Mouse (Mus musculus) telencephalon, adult 2 months (tissue): Measurements from ENCODE around the gene Anks1b.

Experiments used
- DNase-seq: peaks from one replicate; pipeline ENCODE4 v3.0.0-alpha.2; 2011; ENCODE audit warnings: low read depth, low spot score

Anks1b gene

DNA sequence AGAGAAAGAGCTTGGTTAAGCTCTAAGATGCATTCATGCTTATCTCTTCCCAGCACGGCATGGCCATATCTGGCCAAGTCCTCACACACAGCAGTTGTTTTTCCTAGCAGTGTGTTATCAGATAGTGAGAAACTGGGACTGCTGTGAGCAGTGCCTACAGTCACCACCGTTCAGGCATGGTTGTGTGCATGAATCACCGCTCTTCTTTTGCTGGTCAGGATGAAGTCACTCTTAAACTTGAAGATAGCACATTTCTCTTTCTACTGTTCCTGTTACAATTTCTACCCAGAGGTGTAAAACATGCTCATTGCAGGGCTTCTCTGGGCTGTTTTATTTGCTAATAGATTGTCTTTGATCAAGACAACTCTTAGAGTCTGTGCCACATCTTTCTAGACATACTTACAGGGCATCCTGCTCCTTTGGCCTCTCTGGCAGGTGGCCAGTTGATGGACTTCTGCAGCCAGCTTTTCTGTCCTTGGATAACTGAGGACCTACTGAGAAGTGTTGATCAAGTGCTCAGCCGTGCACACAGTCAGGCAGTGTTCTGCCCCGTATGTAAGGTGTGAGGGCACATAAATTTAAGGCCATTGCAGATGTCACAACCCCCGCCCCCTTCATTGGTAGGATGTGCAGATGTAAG lies 296.8 kb downstream of the Anks1b start:
- peak; percentile 35 for DNase-seq

DNA sequence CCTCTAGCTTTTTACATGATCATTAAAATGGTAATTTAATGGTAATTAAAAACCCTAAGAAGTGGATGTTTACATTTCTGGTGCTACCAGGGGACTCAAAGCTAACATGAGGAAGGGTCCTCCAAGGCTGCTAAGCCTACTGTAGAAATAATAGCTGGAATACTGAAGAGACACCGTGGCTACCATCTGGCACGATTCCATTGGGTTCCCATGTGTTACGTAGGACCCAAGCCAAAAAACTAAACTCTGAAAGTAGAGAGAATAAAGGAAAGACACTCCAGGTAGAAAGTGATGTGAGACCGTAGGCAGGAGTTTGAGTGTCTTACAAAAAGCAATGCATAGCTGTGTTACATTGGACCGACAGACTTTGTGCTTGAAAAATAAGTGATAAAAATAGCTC lies 317.1 kb downstream of the Anks1b start:
- DNase-seq = no peak

DNA sequence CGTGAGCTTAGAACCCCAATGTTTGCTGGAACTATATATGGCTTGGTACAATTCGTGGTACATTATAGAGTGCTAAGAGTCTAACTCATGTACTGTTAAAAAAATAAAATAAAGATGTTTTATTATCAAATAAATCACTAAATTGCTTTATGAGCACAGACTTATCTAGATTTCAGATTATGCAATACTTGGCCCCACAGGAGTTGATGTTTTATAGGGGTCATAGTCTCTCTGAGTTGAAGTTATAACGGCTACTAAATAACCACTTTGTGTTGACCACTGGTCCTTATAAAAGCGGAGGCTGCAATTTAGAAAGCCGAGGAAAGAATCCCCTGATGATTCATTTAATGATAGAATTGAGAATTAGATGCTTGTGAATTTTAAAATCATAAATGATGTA lies 323.6 kb downstream of the Anks1b start:
- DNase-seq = no peak

DNA sequence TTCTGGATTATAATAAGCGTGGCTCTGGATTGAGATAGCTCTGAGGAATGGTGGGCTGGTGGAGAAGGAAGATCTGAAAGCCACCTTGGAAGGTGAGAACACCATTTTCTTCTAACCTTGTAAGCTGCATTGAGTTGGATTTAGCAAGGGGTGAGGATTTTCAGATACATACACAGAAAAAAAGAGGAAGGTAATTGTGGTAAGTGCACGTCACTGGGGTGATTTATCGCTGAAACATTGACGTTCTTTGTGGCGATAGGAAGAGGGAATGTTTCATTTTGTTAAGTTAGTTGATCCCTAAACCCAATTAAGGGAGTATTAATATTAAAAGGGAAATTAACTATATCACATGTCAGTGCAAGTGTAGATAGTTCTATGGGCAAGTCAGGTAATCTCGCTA lies 336.7 kb downstream of the Anks1b start:
- DNase-seq = no peak

DNA sequence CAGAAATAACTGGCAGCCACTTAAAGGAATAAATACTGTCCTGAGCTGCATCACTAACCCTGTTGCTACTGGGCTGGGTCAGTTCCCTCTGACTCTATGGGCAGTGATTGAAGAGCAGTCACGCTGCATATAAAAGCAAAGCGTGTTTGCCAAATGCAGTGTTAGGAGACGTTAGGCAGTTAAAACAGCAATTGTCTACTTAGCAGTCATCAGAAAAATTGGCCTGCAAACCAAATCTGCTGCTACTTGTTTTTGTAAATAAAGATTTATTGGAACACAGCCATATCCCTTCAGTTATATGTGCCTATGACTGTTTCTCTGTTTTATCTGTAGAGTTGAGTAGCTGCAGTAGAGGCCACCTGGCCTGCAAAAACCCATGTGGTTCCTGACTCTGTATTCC lies 347.2 kb downstream of the Anks1b start:
- DNase-seq = no peak

DNA sequence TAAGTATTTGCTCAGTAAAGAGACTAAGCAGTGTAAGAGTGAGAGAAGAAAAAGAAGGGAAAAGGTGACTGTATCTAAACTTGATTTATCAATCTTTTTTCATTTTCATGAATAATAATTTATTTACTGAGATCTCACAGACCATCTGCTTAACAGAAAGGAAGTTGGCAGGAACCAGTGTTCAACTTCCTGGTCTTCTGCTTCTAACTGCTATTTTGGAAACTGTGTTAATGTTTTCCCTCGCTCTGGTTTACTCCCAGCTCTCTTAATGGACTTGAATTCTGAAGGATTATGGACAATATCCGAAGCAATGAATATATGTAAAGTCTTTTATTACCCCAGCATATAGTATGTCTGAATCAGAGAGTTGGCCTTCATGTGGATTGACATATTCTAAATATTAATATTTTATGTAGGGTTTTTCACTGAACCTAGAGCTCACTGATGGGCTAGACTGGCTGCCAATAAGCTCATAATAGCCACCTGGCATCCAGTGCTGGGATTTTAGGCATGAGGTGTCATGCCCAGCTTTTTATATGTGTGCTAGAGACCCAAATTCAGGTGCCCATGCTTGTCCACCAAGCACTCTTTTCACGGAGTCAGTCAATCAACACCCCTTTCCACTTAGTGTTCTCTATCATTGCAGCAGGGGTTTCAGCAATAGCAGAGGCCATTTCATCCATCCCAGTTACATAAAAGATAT lies 349.6 kb downstream of the Anks1b start:
- DNase-seq = no peak

DNA sequence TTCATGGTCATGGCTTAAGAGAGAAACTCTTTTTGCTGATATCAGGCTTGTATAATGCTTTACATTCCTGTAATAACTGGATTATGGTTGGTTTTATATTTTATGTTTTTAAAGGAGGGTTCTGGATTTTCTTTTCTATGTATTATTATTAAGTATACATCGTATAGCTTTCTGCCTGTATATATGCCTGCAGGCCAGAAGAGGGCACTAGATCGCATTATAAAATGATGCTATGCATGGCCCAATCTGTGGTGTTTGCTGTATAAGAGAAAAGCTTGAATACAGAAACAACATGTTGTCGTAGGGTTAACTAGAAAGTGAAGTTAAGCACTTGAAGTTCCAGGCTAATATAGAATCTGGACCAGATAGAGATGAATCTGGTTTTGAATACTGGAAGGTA lies 362.0 kb downstream of the Anks1b start:
- no peak for DNase-seq

DNA sequence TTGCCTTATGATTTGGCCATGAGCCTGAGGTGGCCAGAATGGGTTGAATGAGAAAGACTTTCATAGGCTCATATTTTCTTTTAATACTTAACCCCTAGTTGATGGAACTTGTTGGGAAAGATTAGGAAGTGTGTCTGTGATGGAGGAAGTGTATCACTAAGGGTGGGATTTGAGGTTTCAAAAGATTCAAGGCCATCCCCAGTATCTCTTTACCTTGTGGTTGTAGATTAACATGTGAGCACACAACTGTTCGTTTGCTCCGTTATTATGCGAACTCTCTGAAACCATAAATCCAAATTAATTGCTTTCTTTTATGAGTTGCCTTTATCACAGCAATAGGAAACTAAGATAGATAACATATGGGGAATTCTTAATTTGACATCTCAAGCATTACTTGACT lies 364.0 kb downstream of the Anks1b start:
- no peak for DNase-seq

DNA sequence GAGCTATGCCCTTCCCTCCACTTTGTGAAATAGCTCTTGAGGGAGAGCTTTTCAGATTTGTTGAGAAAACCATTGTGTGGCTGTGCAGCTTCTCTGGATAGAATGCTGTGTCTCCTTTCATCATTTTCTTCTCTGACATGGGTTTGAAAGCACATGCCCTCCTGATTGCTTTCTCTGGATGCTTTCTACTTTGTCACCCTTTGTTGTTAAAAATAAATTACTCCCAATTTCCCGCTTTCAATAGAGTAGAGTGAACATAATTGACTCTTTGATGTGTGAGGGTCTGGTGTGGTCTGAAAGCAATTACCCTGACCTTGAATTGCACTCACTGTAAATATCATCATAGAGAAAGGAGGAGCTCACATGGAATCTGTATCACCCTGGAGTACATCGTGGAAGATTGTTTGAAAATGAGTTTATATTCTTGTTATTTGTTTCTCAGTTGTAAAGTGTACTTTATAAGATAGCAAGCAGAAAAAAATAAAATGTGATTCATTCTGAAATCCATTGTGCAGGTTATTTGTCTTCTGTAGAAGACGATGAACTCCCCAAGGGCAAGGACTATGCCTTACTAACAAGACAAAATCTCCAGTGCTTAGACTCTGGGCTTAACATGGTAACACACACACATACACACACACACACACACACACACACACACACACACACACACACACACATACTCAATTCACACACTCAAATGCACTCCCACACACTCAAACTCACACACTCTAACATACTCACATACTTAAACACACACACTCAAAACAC lies 385.8 kb downstream of the Anks1b start:
- no peak for DNase-seq

DNA sequence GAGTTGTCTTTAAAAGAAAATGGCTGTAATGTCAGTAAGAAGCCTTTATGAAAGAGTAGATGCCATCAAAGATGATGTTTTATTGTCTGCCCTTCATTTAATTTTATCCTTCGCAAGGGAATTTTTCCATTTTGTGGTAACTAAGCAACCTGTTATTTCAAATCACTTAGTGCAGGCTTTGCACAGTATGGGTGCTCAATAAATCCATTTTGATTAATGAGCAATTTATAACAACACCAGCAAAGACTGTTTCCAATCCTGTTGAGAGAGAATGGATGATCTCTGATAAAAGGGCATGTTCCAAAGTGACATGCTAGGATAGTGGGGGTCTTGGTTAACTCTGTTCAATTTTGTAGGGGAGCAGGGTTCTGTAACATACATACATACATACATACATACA lies 398.0 kb downstream of the Anks1b start:
- DNase-seq = no peak

DNA sequence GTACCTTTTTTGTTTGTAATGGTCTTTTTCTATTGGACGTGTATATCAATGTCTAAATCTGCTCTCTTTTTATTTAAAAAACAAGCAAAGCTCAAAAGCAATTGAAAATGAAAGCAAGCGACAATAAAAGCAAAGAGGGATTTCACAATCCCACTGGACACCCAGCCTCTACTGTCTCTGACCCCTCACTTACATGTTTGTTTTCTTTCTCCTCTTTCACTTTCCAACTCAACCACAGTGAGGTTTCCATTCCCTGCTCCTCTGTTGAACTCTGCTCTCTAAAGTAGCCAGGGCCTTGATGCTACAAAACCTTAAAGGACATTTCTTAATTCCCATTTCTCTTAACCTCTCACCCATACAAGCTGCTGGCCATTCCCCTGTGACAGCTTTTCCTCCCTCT lies 400.0 kb downstream of the Anks1b start:
- no peak for DNase-seq

DNA sequence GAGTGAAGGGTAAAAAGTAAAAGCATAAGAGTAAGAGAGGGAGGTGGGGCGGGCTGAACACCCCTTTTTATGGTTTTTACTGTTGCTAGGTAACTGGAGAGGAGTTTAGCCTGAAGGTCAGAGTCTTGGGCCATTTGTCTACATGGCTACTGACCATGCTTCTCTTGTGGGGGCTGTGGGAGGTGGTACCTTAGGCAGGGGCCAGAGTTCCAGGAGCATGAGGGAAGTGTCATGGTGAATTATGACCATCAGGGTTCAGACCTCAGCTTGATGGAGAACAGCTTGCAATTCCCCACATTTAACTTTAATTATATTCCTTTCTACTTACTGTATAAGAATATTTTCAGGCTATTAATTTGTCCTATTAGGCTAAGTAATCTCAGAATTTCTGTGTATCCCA lies 413.3 kb downstream of the Anks1b start:
- DNase-seq = no peak

DNA sequence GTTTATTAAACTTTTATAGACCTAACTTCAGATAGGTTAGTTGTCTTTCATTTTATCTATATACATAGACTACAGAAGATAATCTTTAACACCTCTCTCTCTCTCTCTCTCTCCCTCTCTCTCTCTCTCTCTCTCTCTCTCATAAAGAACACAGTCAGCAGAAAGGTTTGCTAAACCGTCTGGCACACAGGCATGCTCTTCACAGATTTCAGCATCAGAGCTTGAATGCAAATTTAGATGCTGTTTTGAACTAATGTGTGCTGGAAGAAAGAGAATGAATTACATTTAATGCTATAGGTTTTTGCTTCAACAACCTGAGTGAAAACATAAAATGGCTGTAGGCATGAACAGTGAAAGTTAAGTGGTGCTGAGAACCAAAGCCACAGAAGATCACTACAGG lies 429.9 kb downstream of the Anks1b start:
- DNase-seq = peak; percentile 32

DNA sequence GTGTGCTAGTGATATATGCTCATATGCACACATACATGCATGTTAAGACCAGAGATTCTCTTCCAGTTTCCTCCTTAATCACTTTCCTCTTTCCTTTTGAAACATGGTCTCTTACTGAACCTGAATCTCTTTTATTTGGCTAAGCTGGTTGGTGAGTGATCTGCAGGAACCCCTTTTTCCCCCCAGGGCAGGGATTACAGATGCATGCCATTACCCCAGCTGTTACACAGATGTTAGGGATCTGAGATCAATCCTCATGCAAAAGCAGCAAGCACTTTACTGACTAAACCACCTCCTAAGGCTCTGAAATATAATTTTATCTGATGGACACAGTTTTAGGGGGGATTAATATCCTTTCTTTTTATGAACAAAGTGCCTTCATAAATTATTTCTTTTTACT lies 432.8 kb downstream of the Anks1b start:
- DNase-seq = no peak

DNA sequence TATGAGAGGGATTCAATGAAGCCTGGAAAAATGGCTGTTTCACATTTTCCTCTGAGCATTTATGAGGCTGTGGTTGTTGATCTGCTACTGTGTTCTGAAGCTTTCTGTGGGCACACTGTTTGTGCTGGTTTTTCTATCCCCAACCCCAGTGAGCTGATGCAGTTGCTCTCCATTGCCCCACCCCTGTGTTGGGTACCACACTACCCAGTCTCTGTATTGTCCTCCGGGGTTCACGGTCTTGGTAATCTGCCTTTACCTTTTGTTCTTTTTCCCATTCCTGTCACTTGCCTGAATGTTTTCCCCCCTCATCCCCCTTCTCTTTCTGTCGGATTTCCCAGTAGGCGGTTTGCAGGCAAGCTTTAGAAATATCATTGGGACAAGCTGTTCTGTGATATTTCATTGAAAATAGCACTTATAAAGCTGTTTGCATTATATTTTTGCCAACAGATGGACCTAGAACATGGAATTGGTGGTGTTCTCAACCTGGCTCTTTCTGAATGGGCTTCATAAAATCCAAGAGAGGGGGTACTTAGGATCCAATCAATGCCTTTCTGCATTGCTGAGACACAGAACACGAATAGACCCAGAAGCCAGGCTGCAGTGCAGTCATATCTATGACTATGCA lies 434.7 kb downstream of the Anks1b start:
- peak; percentile 84 for DNase-seq

DNA sequence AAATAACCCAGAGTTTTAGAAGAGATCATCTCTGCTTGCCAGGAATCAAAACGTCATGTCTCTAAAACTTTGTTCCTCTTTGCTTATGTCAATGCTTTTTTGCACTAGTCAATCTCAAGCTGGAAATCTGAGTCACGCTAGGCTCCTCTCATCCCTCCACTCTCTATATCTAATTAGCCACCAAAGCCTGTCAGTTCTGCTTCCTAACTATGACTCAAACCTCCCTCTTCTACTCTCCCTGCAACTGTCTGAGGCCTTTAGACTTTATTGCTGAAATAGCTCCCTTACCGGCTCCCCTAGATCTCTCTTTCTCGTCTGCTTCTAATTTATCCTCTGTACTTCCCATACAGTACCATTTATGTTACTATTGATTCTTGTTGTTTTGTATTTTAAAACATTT lies 456.5 kb downstream of the Anks1b start:
- DNase-seq = peak; percentile 22

DNA sequence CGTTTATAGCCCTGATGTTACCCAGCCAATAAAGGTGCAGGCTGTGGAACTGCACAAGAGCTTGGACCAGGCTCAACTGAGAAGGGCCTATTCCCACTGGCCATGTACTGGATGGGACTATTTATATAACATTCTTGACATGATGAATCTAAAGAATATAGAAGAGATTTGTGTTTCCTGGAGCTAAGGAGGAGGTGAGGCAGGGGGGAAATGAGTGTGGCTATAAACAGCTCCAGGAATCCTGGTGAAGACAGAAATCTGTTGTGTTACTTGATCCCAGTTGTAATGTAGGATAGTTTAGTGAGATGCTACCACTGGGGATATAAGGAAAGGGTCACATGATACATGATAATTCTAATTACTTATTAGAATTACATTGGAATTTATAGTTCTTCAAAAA lies 472.1 kb downstream of the Anks1b start:
- DNase-seq = peak; percentile 50

DNA sequence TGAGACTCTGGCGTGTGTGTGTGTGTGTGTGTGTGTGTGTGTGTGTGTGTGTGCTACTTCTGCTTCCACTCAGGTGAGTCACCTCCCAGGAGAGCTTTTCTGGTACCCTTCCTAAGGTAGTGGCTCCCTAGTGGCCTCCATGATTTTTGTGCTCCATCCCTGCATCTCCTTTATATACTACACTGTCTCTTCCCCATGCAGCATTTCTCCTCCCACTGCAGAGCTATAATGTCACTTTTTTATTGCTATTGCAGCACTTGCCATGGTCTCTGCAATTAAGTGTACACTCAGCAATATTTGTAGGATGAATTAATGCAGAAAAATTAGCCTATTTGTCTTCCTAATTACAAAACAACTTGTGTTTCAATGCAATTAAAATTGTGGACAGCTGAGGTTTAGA lies 482.9 kb downstream of the Anks1b start:
- DNase-seq = no peak

DNA sequence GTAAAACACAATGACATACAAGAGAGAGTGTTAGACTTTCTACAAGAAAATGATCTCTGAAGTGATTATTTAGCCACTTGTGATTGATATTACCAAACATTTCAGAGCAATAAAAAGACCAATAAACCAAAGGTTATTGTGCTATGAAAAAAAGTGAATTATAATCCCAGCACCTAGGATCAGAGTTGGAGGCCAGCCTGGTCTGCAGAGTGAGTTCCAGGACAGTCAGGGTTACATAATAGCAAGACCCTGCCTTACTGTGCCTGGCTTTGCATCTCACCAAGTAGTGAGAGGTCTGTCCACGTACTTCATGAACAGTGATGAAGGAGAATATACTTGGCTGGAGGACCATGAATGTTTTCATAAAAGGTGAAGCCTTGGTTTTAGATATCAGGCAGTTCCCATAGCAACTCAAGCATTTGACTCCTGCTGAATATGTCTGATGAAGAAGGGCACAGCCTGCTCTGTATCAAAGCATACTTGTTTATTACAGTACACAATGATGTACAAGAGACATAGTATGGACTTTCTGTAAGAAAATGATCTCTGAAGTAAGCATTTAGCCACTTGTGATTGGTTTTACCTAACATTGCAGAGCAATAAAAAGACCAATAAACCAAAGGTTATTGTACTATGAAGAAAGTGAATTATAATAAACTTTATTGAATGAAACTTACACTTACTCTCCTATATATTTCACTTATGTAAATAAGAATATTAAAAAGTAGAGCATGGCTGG lies 484.0 kb downstream of the Anks1b start:
- no peak for DNase-seq

DNA sequence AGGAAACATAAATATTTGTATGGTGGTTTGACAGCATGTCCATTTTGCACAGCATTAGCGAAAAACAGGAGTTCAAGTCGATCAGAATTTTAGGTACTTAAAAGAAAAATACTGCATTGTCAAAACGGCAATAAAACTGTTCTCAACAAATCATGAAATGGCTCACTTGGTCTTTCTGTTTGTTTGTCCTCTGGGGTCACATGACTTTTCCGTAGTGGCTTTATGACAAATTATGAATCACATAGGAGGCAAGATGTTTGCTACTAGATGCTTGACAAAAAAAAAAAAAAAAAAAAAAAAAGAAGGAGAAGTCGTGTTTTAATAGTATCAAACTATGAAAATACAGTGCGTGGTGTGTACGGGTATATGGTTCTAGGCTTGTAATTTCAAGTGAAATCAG lies 495.7 kb downstream of the Anks1b start:
- DNase-seq = no peak

DNA sequence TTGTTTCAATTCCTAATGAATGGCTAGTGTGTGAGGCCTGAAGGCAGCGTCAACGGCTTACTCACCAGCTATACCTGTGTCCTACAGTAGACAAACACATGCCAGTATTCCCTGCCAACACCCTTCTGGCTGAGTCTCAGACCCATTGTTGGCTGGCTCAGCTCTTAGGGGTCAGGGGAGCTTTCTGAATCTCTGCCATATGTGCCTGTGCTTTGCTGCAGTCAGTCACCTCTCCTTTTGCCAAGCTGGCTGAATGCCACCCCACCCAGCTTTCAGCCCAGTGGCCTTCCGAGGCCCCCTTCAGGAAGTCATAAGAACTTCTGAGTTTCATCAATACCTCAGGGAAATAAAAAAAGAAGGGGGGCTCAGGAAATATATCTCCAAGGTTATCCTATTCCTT lies 497.4 kb downstream of the Anks1b start:
- no peak for DNase-seq

DNA sequence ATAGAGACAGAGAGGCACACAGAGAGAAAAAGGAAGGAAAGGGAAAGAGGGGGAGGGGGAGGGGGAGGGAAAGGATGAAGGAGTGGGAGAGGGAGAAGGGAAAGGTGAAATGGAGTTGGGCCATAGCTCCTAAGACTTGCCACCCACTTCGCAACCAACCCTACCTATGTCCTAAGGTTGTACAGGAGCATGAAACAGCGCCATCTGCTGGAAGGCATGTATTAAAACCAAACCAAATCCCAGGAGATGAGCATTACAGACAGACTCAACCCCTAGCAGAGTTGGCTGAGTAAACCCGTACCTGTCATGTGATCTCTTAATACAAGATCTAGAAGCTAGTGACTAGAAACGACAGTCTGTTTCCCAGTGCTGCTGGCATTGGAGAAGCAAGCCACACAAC lies 500.2 kb downstream of the Anks1b start:
- peak; percentile 42 for DNase-seq
